Mouse (Mus musculus) small intestine, adult 2 months (tissue): ENCODE measurements at regions not wholly inside any gene's neighbourhood (a gene's known extent, or its start where the extent isn't known, plus 50 kb on each side); places are given as distances from the start of the nearest gene placed in this dataset.
A peak's percentile ranks its signal among the peaks of the same experiment; 100 is the strongest.

Experiments used
- CTCF ChIP-seq: fragments of 200-500 bp; IDR thresholded peaks from 2 replicates; pipeline ENCODE4 v1.5.1; 2012; ENCODE audit warnings: low read depth, mild to moderate bottlenecking, control low read depth, inconsistent platforms, low read length, moderate library complexity, mixed read lengths; ENCODE audit not compliant: insufficient replicate concordance, insufficient read length; ENCODE audit errors: extremely low read depth
- POLR2A ChIP-seq: fragments of 200-500 bp; IDR thresholded peaks from 2 replicates; pipeline ENCODE4 v1.6.1; 2012; ENCODE audit warnings: low read depth, mild to moderate bottlenecking, control low read depth, inconsistent platforms, low read length, moderate library complexity

DNA sequence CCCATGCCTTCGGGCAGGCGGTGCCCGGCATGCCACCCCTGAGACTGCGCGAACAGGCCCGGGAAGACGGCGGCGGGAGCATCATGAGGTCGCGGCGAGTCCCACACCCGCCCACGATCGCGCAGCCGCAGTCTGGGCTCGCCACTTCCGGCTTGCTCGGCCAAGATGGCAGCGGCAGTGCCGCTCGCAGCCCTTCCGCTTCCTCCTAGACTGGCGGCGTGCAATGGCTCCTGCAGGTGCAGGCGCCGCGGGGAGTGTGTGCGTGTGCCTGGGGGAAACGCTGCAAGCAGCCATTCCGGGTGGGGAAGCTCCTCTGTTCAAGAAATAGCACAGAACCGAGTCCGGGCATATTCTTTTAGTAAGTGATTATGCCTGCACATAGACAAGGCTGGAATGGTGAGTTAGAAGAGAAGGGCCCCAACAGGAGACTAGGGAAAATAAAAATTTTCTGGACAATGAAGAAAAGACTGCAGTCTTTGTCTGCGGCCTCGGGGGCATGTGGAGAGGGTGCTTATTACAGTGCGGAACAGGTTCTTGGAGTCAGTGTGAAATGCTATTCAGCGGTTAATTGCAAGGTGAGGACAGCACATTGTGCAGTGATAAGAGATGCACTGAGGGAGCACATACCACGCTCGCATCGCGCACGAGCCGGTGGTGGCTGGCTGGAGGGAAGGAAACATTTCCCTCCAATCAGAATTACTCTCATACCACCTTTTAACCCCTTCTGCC, 89.5 kb upstream of the Vps8 start:
- TF ChIP-seq CTCF (no peak), POLR2A (peak; percentile 84; the same call in 1 of the 2 replicates)
